Mouse (Mus musculus) intestine, embryonic 15.5 days (tissue): ENCODE data around the gene Tmed9. TPM values are rescaled to one million over a fixed set of nuclear protein-coding genes. Genes with fewer than 3 reads are reported as not detected.

ENCODE experiments used
- ATAC-seq: fragments of 200-750 bp; cut with Nextera tagmentation; 2 replicates; pipeline ENCODE4 v1.8.0; 2017; ENCODE audit warnings: moderate TSS enrichment, moderate library complexity
- H3K27ac ChIP-seq: fragments of 300-500 bp; sonication (generic); 2 replicates; pipeline ENCODE4 v1.5.1; 2015; ENCODE audit warnings: mild to moderate bottlenecking, inconsistent platforms
- H3K27me3 ChIP-seq: fragments of 300-500 bp; sonication (generic); replicated peaks from 2 replicates; pipeline ENCODE4 v1.6.1; 2015; ENCODE audit warnings: inconsistent platforms
- H3K36me3 ChIP-seq: fragments of 300-500 bp; sonication (generic); 2 replicates; pipeline ENCODE4 v1.6.1; 2015; ENCODE audit warnings: inconsistent platforms
- H3K4me1 ChIP-seq: fragments of 300-500 bp; sonication (generic); replicated peaks from 2 replicates; pipeline ENCODE4 v1.6.1; 2015; ENCODE audit warnings: inconsistent platforms
- H3K4me2 ChIP-seq: fragments of 300-500 bp; sonication (generic); replicated peaks from 2 replicates; pipeline ENCODE4 v1.6.1; 2015; ENCODE audit warnings: mild to moderate bottlenecking, inconsistent platforms
- H3K4me3 ChIP-seq: fragments of 300-500 bp; sonication (generic); replicated peaks from 2 replicates; pipeline ENCODE4 v1.5.1; 2015; ENCODE audit warnings: inconsistent platforms
- H3K9ac ChIP-seq: fragments of 300-500 bp; sonication (generic); 2 replicates; pipeline ENCODE4 v1.6.1; 2015; ENCODE audit warnings: inconsistent platforms
- H3K9me3 ChIP-seq: fragments of 300-500 bp; sonication (generic); 2 replicates; pipeline ENCODE4 v1.6.1; 2016; ENCODE audit warnings: inconsistent platforms
- WGBS: fragments of 180-500 bp; shearing (Covaris S2); methylation state at CpG from one replicate; pipeline ENCODE4 v1.1.7; 2015; 5-methylcytosine and 5-hydroxymethylcytosine counted together
- polyA plus RNA-seq: library from polyadenylated mRNA; unstranded; fragments of >200 nt; fragmentation: Nextera tagmentation; extraction: Ambion mirVana; gene quantifications from 2 replicates; pipeline ENCODE4 v1.2.1, GENCODE M21; 2015

The Tmed9 gene
- polyA plus RNA-seq, result 110 and 122 TPM in 2 replicates

GRCm38 (mm10) chr13:55573432-55573831 is at the start of gene Tmed9:
Tmed9 (plus strand) TSS chr13:55573732.
- H3K4me2 ChIP-seq, result no peak within 1 kb of the TSS
- no peaks in the 10 kb centered on the region for H3K36me3 ChIP-seq
- no peak within 1 kb of the TSS for H3K9ac ChIP-seq
- no peak within 1 kb of the TSS for H3K4me3 ChIP-seq
- ATAC-seq, result no peak
- no peak within 1 kb of the TSS for H3K27ac ChIP-seq
- H3K9me3 ChIP-seq, result no peaks in the 10 kb centered on the region
- no peaks in the 10 kb centered on the region for H3K27me3 ChIP-seq
- 99% methylated on average over 2 of the region's 2 CpGs for WGBS
- peaks cover 15% of the 10 kb centered on the region for H3K4me1 ChIP-seq

- Histone ChIP-seq H3K4me2 (no peak overlapping the region), H3K27me3 (no peaks in the 10 kb centered on the region), H3K9ac (no peak overlapping the region), H3K4me1 (no peaks in the 10 kb centered on the region; the same call in 1 of the 2 replicates), H3K36me3 (no peaks in the 10 kb centered on the region), H3K9me3 (no peaks in the 10 kb centered on the region), H3K4me3 (no peak overlapping the region), H3K27ac (no peak overlapping the region)
- ATAC-seq, result no peak
- WGBS, result 89% methylated on average over 23 of the region's 23 CpGs
Measured at GRCm38 (mm10) chr13:55523951-55524600, 49.5 kb upstream of the Tmed9 start.

GRCm38 (mm10) chr13:55525733-55526553 is 47.6 kb upstream of the Tmed9 start:
- Histone ChIP-seq H3K4me2 (no peak overlapping the region), H3K27ac (no peak overlapping the region), H3K9ac (no peak overlapping the region), H3K4me1 (no peaks in the 10 kb centered on the region; the same call in 1 of the 2 replicates), H3K36me3 (peaks cover 15% of the 10 kb centered on the region; the same call in 1 of the 2 replicates), H3K27me3 (no peaks in the 10 kb centered on the region), H3K9me3 (no peaks in the 10 kb centered on the region), H3K4me3 (no peak overlapping the region)
- WGBS, result 70% methylated on average over 16 of the region's 16 CpGs
- ATAC-seq, result no peak

GRCm38 (mm10) chr13:55527212-55527611 is 46.3 kb upstream of the Tmed9 start:
- H3K4me3 ChIP-seq, result no peak overlapping the region
- no peaks in the 10 kb centered on the region for H3K9me3 ChIP-seq
- no peak overlapping the region for H3K27ac ChIP-seq
- H3K36me3 ChIP-seq, result peaks cover 25% of the 10 kb centered on the region; the same call in 1 of the 2 replicates
- H3K4me1 ChIP-seq, result no peaks in the 10 kb centered on the region; the same call in 1 of the 2 replicates
- no peak overlapping the region for H3K9ac ChIP-seq
- no peak overlapping the region for H3K4me2 ChIP-seq
- ATAC-seq, result no peak
- 89% methylated on average over 16 of the region's 16 CpGs for WGBS
- H3K27me3 ChIP-seq, result no peaks in the 10 kb centered on the region

GRCm38 (mm10) chr13:55527834-55528772 is 45.4 kb upstream of the Tmed9 start:
- Histone ChIP-seq H3K9me3 (no peaks in the 10 kb centered on the region), H3K4me1 (no peaks in the 10 kb centered on the region; the same call in 1 of the 2 replicates), H3K9ac (no peak overlapping the region), H3K4me3 (no peak overlapping the region), H3K36me3 (peaks cover 30% of the 10 kb centered on the region; the same call in 1 of the 2 replicates), H3K27ac (no peak overlapping the region), H3K4me2 (no peak overlapping the region), H3K27me3 (no peaks in the 10 kb centered on the region)
- ATAC-seq, result no peak
- WGBS, result 78% methylated on average over 18 of the region's 18 CpGs

- Histone ChIP-seq H3K9ac (no peak within 1 kb of the TSS), H3K9me3 (no peaks in the 10 kb centered on the region), H3K36me3 (peaks cover 39% of the 10 kb centered on the region; the same call in 1 of the 2 replicates), H3K4me2 (no peak within 1 kb of the TSS), H3K4me3 (no peak within 1 kb of the TSS), H3K27ac (no peak within 1 kb of the TSS), H3K4me1 (no peaks in the 10 kb centered on the region), H3K27me3 (no peaks in the 10 kb centered on the region)
- 74% methylated on average over 8 of the region's 8 CpGs for WGBS
- ATAC-seq, result no peak
Measured at GRCm38 (mm10) chr13:55529198-55529915, 44.2 kb upstream of the Tmed9 start, which contains the start of gene Dok3. Dok3 (minus strand) TSS chr13:55529296.

- Histone ChIP-seq H3K27me3 (no peaks in the 10 kb centered on the region), H3K9me3 (no peaks in the 10 kb centered on the region), H3K4me3 (peak overlapping the region; percentile 94), H3K9ac (no peak overlapping the region), H3K4me2 (peak overlapping the region; percentile 87), H3K36me3 (peaks cover 44% of the 10 kb centered on the region), H3K27ac (no peak overlapping the region), H3K4me1 (peaks cover 8% of the 10 kb centered on the region)
- ATAC-seq, result no peak
- 92% methylated on average over 15 of the region's 15 CpGs for WGBS
Measured at GRCm38 (mm10) chr13:55535191-55535590, 38.3 kb upstream of the Tmed9 start.

GRCm38 (mm10) chr13:55535796-55536193 is 37.7 kb upstream of the Tmed9 start:
- Histone ChIP-seq H3K27ac (0 out of 2 replicates have a peak overlapping the region, but pooled peaks have one; percentile 56), H3K4me2 (peak overlapping the region; percentile 87), H3K36me3 (peaks cover 39% of the 10 kb centered on the region)

GRCm38 (mm10) chr13:55536194-55537175 is 37.0 kb upstream of the Tmed9 start, which contains the start of gene Ddx41:
Ddx41 (minus strand) TSS chr13:55536658.
- peaks cover 8% of the 10 kb centered on the region for H3K4me1 ChIP-seq
- whole genome bisulfite sequencing, result under 1% methylated on average over 70 of the region's 70 CpGs
- H3K4me3 ChIP-seq, result peak within 1 kb of the TSS; percentile 94
- no peaks in the 10 kb centered on the region for H3K27me3 ChIP-seq
- H3K9ac ChIP-seq, result peak within 1 kb of the TSS; percentile 84
- H3K36me3 ChIP-seq, result peaks cover 41% of the 10 kb centered on the region
- 0 out of 2 replicates have a peak within 1 kb of the TSS, but pooled peaks have one; percentile 56 for H3K27ac ChIP-seq
- peak; percentile 99 for ATAC-seq
- H3K4me2 ChIP-seq, result peak within 1 kb of the TSS; percentile 87
- no peaks in the 10 kb centered on the region for H3K9me3 ChIP-seq

More at GRCm38 (mm10) chr13:55535796-55536193, 37.7 kb upstream of the Tmed9 start:
- WGBS, result 17% methylated on average over 17 of the region's 17 CpGs
- Histone ChIP-seq H3K4me1 (peaks cover 8% of the 10 kb centered on the region), H3K27me3 (no peaks in the 10 kb centered on the region), H3K4me3 (peak overlapping the region; percentile 94), H3K9ac (peak overlapping the region; percentile 84), H3K9me3 (no peaks in the 10 kb centered on the region)
- no peak; the same call in 1 of the 2 replicates for ATAC-seq

- WGBS, result 89% methylated on average over 2 of the region's 2 CpGs
- Histone ChIP-seq H3K9ac (no peak overlapping the region), H3K27me3 (no peaks in the 10 kb centered on the region), H3K4me2 (no peak overlapping the region), H3K4me3 (no peak overlapping the region), H3K36me3 (peaks cover 53% of the 10 kb centered on the region), H3K4me1 (no peaks in the 10 kb centered on the region), H3K9me3 (no peaks in the 10 kb centered on the region), H3K27ac (no peak overlapping the region)
- no peak for ATAC-seq
Measured at GRCm38 (mm10) chr13:55540933-55541332, 32.6 kb upstream of the Tmed9 start.
